Mouse (Mus musculus): ENCODE measurements at regions not wholly inside any gene's neighbourhood (a gene's known extent, or its start where the extent isn't known, plus 50 kb on each side); places are given as distances from the start of the nearest gene placed in this dataset.

DNA sequence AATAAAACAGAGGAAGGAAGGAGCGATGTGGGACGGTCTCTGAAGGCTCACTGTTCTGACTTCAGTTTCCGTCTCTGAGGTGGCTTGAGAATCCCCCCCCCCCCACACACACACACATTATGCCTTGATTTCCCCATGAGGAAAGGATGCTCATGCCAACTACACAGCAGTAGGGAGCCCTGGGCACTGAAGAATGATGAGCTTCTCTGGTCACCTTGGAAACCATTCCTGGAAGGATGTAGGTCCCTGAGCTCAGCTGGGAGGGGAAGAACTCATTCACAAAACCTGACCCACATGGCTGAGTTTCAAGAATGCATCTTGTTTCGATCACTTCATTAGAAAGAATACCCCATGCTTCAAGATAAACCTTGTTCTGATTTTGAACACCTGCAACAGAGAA lies 422.2 kb downstream of the Cmpk2 start:
- TF ChIP-seq CTCF (IDR thresholded peaks at IDR 0.05; ENCODE audit: low read depth) (no peak), EP300 (IDR thresholded peaks at IDR 0.05; ENCODE audit: low read depth) (no peak)
